10 mouse cellular contexts compared by ENCODE assay signal in genomic region chr10:3858437-3858836, GRCm38 (mm10).
A peak's percentile ranks its signal among the peaks of the same experiment; 100 is the strongest.
DNase-seq lines count a peak whose midpoint lies in the region; ATAC-seq lines count a peak whose summit lies in the region.
"Had no signal": no experiment of that assay in that cellular context is flagged by ENCODE, and none has a peak within 500 bp of the region (broad histone marks: within the 10 kb centered on the region; RNA-seq: fewer than 3 reads in every experiment).

No protein-coding gene starts in this region.

- peaks cover 53% of the 10 kb centered on the region for H3K4me1 ChIP-seq in embryonic facial prominence, embryonic 13.5 days
- peaks cover 26% of the 10 kb centered on the region for H3K4me1 ChIP-seq in hindbrain, embryonic 12.5 days
- H3K4me1 ChIP-seq in midbrain, embryonic 16.5 days (ENCODE audit: control insufficient read depth, insufficient read depth, low read length): peaks cover 17% of the 10 kb centered on the region
- peaks cover 15% of the 10 kb centered on the region for H3K4me1 ChIP-seq in kidney, embryonic 16.5 days (ENCODE audit: insufficient read depth, low read length)

- DNase-seq in embryo, embryonic 10 days (ENCODE audit: low spot score): peak; percentile 72
- DNase-seq in thymus, postnatal 36 days: no peak
- no peak for DNase-seq in heart, postnatal 25 days (ENCODE audit: low spot score)
- no peak for DNase-seq in thymus, postnatal 10 days (ENCODE audit: low spot score in 2 of 2)
- DNase-seq: adrenal gland, adult 2 months had no signal

- intact Hi-C loops in heart, postnatal 25 days (cut with DNase I): no loop called here

- ATAC-seq in embryonic facial prominence, embryonic 13.5 days (ENCODE audit: insufficient number of reproducible peaks, insufficient read depth, low FRiP score, low TSS enrichment, low read depth): no peak
- peak; percentile 78 for ATAC-seq in hindbrain, embryonic 12.5 days (ENCODE audit: low FRiP score)
- ATAC-seq in midbrain, embryonic 16.5 days: peak; percentile 76
- ATAC-seq in kidney, embryonic 16.5 days (ENCODE audit: low FRiP score, low TSS enrichment): no peak

- H3K27ac ChIP-seq in embryonic facial prominence, embryonic 13.5 days: peak overlapping the region; percentile 44; the same call in 1 of the 2 replicates
- H3K27ac ChIP-seq in hindbrain, embryonic 12.5 days: no peak overlapping the region
- H3K27ac ChIP-seq in midbrain, embryonic 16.5 days (ENCODE audit: low read length): no peak overlapping the region; the same call in 1 of the 2 replicates
- no peak overlapping the region for H3K27ac ChIP-seq in kidney, embryonic 16.5 days (ENCODE audit: low read length)
- H3K27ac ChIP-seq: heart, embryonic 13.5 days had no signal

- H3K4me3 ChIP-seq in embryonic facial prominence, embryonic 13.5 days: no peak overlapping the region
- H3K4me3 ChIP-seq in hindbrain, embryonic 12.5 days: no peak overlapping the region
- no peak overlapping the region for H3K4me3 ChIP-seq in midbrain, embryonic 16.5 days (ENCODE audit: low read depth, low read length)
- H3K4me3 ChIP-seq in kidney, embryonic 16.5 days (ENCODE audit: low read length): no peak overlapping the region
- H3K4me3 ChIP-seq: heart, embryonic 13.5 days had no signal

- H3K9me3 ChIP-seq in embryonic facial prominence, embryonic 13.5 days: no peaks in the 10 kb centered on the region
- no peaks in the 10 kb centered on the region for H3K9me3 ChIP-seq in hindbrain, embryonic 12.5 days (replicated peaks)
- no peaks in the 10 kb centered on the region for H3K9me3 ChIP-seq in midbrain, embryonic 16.5 days (replicated peaks; ENCODE audit: control insufficient read depth, low read length, poor library complexity, severe bottlenecking)
- H3K9me3 ChIP-seq in kidney, embryonic 16.5 days (ENCODE audit: low read length): no peaks in the 10 kb centered on the region
- H3K9me3 ChIP-seq: heart, embryonic 13.5 days had no signal

- no peak overlapping the region for H3K9ac ChIP-seq in embryonic facial prominence, embryonic 13.5 days
- H3K9ac ChIP-seq in hindbrain, embryonic 12.5 days: no peak overlapping the region
- H3K9ac ChIP-seq in midbrain, embryonic 16.5 days (ENCODE audit: low read depth, low read length): no peak overlapping the region
- no peak overlapping the region for H3K9ac ChIP-seq in kidney, embryonic 16.5 days (replicated peaks; ENCODE audit: low read length)
- H3K9ac ChIP-seq: heart, embryonic 13.5 days had no signal

- no peaks in the 10 kb centered on the region for H3K27me3 ChIP-seq in embryonic facial prominence, embryonic 13.5 days
- no peaks in the 10 kb centered on the region for H3K27me3 ChIP-seq in hindbrain, embryonic 12.5 days
- H3K27me3 ChIP-seq in midbrain, embryonic 16.5 days (ENCODE audit: control insufficient read depth, insufficient read depth, low read depth, low read length): no peaks in the 10 kb centered on the region
- H3K27me3 ChIP-seq in kidney, embryonic 16.5 days (ENCODE audit: insufficient read depth, low read length): no peaks in the 10 kb centered on the region
- H3K27me3 ChIP-seq: heart, embryonic 13.5 days had no signal

- H3K36me3 ChIP-seq in embryonic facial prominence, embryonic 13.5 days: no peaks in the 10 kb centered on the region
- H3K36me3 ChIP-seq in hindbrain, embryonic 12.5 days: no peaks in the 10 kb centered on the region
- H3K36me3 ChIP-seq in midbrain, embryonic 16.5 days (ENCODE audit: control insufficient read depth, insufficient read depth, low read length): no peaks in the 10 kb centered on the region
- H3K36me3 ChIP-seq in kidney, embryonic 16.5 days (ENCODE audit: insufficient read depth, low read length): no peaks in the 10 kb centered on the region
- H3K36me3 ChIP-seq: heart, embryonic 13.5 days had no signal

- WGBS in embryonic facial prominence, embryonic 13.5 days: 49% methylated on average over 4 of the region's 4 CpGs
- WGBS in hindbrain, embryonic 12.5 days: 28% methylated on average over 4 of the region's 4 CpGs
- WGBS in midbrain, embryonic 16.5 days: 21% methylated on average over 4 of the region's 4 CpGs
- 47% methylated on average over 4 of the region's 4 CpGs for WGBS in kidney, embryonic 16.5 days

- no peak overlapping the region for H3K4me2 ChIP-seq in embryonic facial prominence, embryonic 13.5 days
- no peak overlapping the region for H3K4me2 ChIP-seq in hindbrain, embryonic 12.5 days (replicated peaks)
- H3K4me2 ChIP-seq in midbrain, embryonic 16.5 days (ENCODE audit: low read length): no peak overlapping the region
- H3K4me2 ChIP-seq in kidney, embryonic 16.5 days (replicated peaks; ENCODE audit: low read depth, low read length): no peak overlapping the region
- H3K4me2 ChIP-seq: heart, embryonic 13.5 days had no signal

Comparison
In these comparisons a context has a peak if more than half of its experiments do, and no peak if none do; other contexts are left out.
1. ATAC-seq: peak in hindbrain, embryonic 12.5 days (single experiment) and midbrain, embryonic 16.5 days (single experiment); none in embryonic facial prominence, embryonic 13.5 days (single experiment) and kidney, embryonic 16.5 days (single experiment).